Mouse (Mus musculus): ENCODE data around the gene Olfr776.
"Not testable (repeated sequence)": the region's sequence is repeated elsewhere in the genome, so short reads cannot be mapped to it uniquely, and the experiment has no call there.

The Olfr776 gene

DNA sequence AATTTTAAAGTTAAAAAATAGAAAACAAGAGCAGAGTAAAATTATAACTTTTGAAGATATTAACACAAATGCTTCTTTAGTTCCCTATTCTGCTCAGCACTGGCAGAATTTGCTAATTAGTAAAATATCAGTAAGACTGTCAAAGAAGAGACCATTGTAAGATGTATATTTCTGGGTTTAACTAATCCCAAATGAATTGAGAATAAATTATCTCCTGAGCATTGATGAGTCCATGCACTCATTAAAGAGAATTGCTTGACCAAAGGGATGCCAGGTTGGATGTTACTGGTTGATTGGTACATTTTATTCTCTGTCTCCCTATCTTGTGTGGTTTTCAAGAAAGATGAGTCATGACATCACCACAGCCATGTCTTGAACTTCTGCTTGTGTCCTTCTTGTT is at the start of gene Olfr776:
Gene Olfr776 (plus strand): TSS at position 301 of the 400 bp plus-strand sequence.
- no peak for DNase-seq

DNA sequence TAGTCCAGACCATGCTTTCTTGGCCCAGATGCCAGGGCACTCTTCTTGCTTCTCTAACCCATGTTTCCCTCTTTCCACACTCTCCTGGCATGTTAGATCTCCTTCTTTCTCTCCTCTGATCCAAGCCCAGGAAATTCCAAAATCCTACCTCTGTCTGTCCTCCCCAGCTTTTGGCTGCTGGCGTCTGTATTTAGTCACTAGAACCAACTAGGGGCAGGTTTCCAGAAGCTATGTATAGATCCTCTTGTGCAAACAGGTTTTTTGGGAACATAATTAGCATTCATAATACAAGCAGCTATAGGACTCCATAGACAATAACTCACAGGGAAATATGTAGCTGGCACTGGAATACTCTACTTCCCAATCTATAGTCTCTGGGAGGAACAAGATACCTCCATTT is 28.2 kb upstream of the Olfr776 start:
- no peak for DNase-seq

DNA sequence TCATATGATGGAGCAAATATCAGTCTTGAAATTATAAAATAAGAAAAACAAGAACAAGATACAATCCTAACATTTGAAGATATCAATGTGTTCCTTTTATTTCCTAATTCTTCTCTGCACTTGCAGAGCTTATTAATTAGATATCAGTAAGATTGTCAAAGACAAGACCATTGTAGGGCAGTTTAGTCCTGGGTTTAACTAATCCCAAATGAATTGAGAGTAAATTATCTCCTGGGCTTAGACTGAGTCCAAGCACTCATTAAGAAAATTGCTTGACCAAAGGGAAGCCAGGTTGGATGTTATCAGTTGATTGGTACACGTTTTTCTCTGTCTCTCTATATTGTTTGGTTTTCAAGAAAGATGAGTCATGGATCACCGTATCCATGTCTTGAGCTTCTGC is 23.0 kb upstream of the Olfr776 start, which contains the start of gene Olfr774:
Gene Olfr774 (plus strand): TSS at position 301 of the 400 bp plus-strand sequence.
- no peak for DNase-seq

DNA sequence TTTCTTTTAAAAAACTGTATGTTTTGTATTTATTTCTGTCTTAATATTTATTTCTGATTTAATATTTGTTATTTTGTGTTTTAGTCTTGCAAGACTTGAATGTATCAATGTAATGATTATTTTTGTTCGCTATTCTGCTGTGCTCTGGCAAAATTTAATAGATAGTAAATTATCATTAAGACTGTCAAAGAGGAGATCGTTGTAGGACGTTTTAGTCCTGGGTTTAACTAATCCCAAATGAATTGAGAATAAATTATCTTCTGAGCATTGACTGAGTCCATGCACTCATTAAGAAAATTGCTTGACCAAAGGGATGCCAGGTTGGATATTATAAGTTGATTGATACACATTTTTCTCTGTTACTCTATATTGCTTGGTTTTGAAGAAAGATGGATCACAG is 10.8 kb upstream of the Olfr776 start, which contains the start of gene Olfr775:
Gene Olfr775 (plus strand): TSS at position 301 of the 400 bp plus-strand sequence.
- DNase-seq = no peak

DNA sequence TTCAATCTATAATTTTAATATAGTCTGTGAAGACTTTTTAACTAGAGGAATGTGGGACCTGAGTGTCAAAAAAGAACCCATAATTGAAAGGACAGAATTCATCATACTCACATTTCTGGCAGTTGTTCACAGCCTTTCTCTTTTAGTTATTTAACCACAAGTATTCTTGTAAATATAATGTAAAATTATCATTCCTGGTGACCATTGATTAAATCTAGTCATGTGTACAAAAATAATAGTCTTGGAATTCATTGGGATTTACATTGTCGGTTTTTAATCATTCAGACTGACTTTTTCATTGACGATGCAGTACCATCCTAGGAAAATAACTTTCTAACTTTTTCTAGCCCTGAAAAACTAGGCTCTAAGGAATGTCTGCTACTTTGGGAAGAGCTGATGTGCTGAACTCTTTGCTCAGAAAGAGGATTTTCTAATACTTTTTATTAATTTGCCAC is 12.2 kb downstream of the Olfr776 start, which contains the start of gene Olfr777:
Gene Olfr777 (minus strand): TSS at position 405 of the 455 bp plus-strand sequence.
- DNase-seq = no peak

DNA sequence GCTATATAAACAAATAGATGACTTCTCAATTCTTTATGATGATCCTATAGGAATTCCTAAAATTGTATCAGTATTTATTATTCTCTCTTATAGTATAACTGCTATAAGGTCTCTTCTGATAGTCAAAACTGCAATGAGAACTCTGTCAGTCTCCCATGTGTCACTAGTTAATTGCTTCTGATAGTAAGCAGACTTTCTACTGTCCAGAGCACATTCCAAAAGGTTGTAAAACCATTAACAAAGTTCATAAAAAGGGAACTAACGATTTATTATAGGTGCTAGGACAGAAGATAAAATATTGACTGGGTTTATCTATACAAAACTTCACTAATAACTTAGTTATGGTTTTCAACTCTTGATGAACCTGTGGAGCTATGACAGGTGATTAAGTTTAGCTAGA is 54.0 kb downstream of the Olfr776 start:
- DNase-seq = not testable (repeated sequence)

DNA sequence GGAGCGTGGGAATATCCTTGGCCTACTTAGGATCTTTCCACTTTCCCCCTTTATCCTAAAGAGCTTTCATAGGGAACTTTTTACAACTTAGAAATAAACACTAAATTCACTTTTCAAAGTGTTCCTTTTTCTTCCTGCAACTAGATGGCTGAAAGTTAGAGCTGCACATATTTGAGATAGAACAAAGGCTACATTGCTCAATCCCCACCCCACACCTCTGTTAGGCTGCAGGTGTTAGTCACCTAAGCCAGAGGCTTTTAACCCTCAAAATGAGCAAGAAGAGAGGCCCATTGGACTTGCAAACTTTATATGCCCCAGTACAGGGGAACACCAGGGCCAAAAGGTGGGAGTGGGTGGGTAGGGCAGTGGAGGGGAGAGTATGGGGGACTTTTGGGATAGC is 54.6 kb downstream of the Olfr776 start:
- DNase-seq = not testable (repeated sequence)
